Mouse (Mus musculus) CH12.LX (cell line): Measurements from ENCODE around the gene Car15. TPM values are rescaled to one million over a fixed set of nuclear protein-coding genes. Genes with fewer than 3 reads are reported as not detected.

Experiments used
- DNase-seq: peaks from one replicate; pipeline ENCODE4 v3.0.0-alpha.2; 2013; ENCODE audit errors: extremely low read depth
- H3K27ac ChIP-seq: 2 replicates; pipeline ENCODE4 v1.5.1; 2012; ENCODE audit warnings: low read depth, mild to moderate bottlenecking, control low read depth, moderate library complexity; ENCODE audit not compliant: insufficient read depth
- H3K27me3 ChIP-seq: replicated peaks from 2 replicates; pipeline ENCODE3; 2012; ENCODE audit warnings: inconsistent platforms
- H3K36me3 ChIP-seq, 2 experiments: replicated peaks in 1 of 2; 2 replicates each; pipeline versions ENCODE3 to v1.6.1; 2012; ENCODE audit warnings: inconsistent platforms in 1 of 2, low read length in 1 of 2, mild to moderate bottlenecking in 1 of 2, mixed read lengths in 1 of 2, moderate library complexity in 1 of 2; ENCODE audit not compliant: control insufficient read depth in 1 of 2, insufficient read depth in 1 of 2
- H3K4me1 ChIP-seq, 2 experiments: 2 replicates each; pipeline ENCODE4 v1.6.1; 2012; ENCODE audit warnings: inconsistent platforms in 1 of 2, moderate library complexity in 1 of 2; ENCODE audit not compliant: insufficient read depth in 2 of 2, control insufficient read depth in 1 of 2
- H3K4me2 ChIP-seq: 2 replicates; pipeline ENCODE4 v1.6.1; 2012; ENCODE audit warnings: low read depth, mild to moderate bottlenecking, control low read depth; ENCODE audit not compliant: poor library complexity, insufficient read depth, severe bottlenecking
- H3K4me3 ChIP-seq, 3 experiments: fragments of 150-350 bp in 1 of 3; sonication (generic) in 1 of 3; replicated peaks in 1 of 3; 2 replicates each; pipeline versions ENCODE3 to v1.5.1; 2011 to 2012; ENCODE audit warnings: low read depth in 2 of 3, low read length in 2 of 3, mild to moderate bottlenecking in 2 of 3, moderate library complexity in 2 of 3, control low read depth in 1 of 3, improper control_type of control experiment in 1 of 3, inconsistent platforms in 1 of 3, mixed read lengths in 1 of 3; ENCODE audit not compliant: poor library complexity in 1 of 3
- H3K79me2 ChIP-seq: replicated peaks from 2 replicates; pipeline ENCODE4 v1.6.1; 2012; ENCODE audit warnings: mild to moderate bottlenecking, moderate library complexity; ENCODE audit not compliant: control insufficient read depth, poor library complexity, insufficient read depth, severe bottlenecking; ENCODE audit errors: extremely low read depth
- H3K9ac ChIP-seq: 2 replicates; pipeline ENCODE4 v1.6.1; 2012; ENCODE audit warnings: low read depth, mild to moderate bottlenecking, control low read depth, moderate library complexity; ENCODE audit not compliant: insufficient read depth
- H3K9me3 ChIP-seq: replicated peaks from 2 replicates; pipeline ENCODE3; 2012; ENCODE audit warnings: low read length, inconsistent platforms, mixed read lengths
- CHD2 ChIP-seq: IDR thresholded peaks from 2 replicates; pipeline ENCODE4 v1.6.1; 2011; ENCODE audit warnings: low read length, improper control_type of control experiment
- CTCF ChIP-seq, 2 experiments: IDR thresholded peaks in 1 of 2; conservative IDR thresholded peaks in 1 of 2; 2 replicates each; pipeline ENCODE4 v1.5.1; 2011 to 2012; ENCODE audit warnings: low read depth in 2 of 2, low read length in 2 of 2, improper control_type of control experiment in 1 of 2, inconsistent platforms in 1 of 2, mild to moderate bottlenecking in 1 of 2, moderate library complexity in 1 of 2
- E2F4 ChIP-seq: IDR thresholded peaks from 2 replicates; pipeline ENCODE4 v1.6.1; 2011; ENCODE audit warnings: low read depth, low read length, improper control_type of control experiment; ENCODE audit not compliant: insufficient replicate concordance
- EP300 ChIP-seq: IDR thresholded peaks from 2 replicates; pipeline ENCODE4 v1.6.1; 2011; ENCODE audit warnings: low read length, improper control_type of control experiment
- HCFC1 ChIP-seq: IDR thresholded peaks from 2 replicates; pipeline ENCODE4 v1.6.1; 2012; ENCODE audit warnings: low read depth, mild to moderate bottlenecking, inconsistent platforms, low read length, improper control_type of control experiment
- IRF4 ChIP-seq: IDR thresholded peaks from 2 replicates; pipeline ENCODE4 v1.6.1; 2014; ENCODE audit warnings: low read depth, mild to moderate bottlenecking, inconsistent platforms, low read length, improper control_type of control experiment
- JUND ChIP-seq: conservative IDR thresholded peaks from 2 replicates; pipeline ENCODE4 v1.6.1; 2011; ENCODE audit warnings: low read depth, low read length, improper control_type of control experiment
- MAFK ChIP-seq: IDR thresholded peaks from 2 replicates; pipeline ENCODE4 v1.6.1; 2011; ENCODE audit warnings: low read length, improper control_type of control experiment; ENCODE audit not compliant: insufficient replicate concordance
- MAX ChIP-seq: IDR thresholded peaks from 2 replicates; pipeline ENCODE4 v1.6.1; 2011; ENCODE audit warnings: low read length, improper control_type of control experiment
- MYC ChIP-seq: IDR thresholded peaks from 2 replicates; pipeline ENCODE4 v1.6.1; 2011; ENCODE audit warnings: low read depth, mild to moderate bottlenecking, improper control_type of control experiment, low read length
- NRF1 ChIP-seq: IDR thresholded peaks from 2 replicates; pipeline ENCODE4 v1.6.1; 2014; ENCODE audit warnings: low read depth, mild to moderate bottlenecking, inconsistent platforms, low read length, improper control_type of control experiment, moderate library complexity
- PAX5 ChIP-seq: IDR thresholded peaks from 2 replicates; pipeline ENCODE4 v1.6.1; 2012; ENCODE audit warnings: low read length, inconsistent platforms, mixed read lengths
- RAD21 ChIP-seq: IDR thresholded peaks from 2 replicates; pipeline ENCODE4 v1.6.1; 2011; ENCODE audit warnings: low read depth, mild to moderate bottlenecking, low read length, improper control_type of control experiment, moderate library complexity
- TCF12 ChIP-seq: IDR thresholded peaks from 2 replicates; pipeline ENCODE4 v1.6.1; 2014; ENCODE audit warnings: low read depth, mild to moderate bottlenecking, inconsistent platforms, low read length, improper control_type of control experiment
- USF2 ChIP-seq: conservative IDR thresholded peaks from 2 replicates; pipeline ENCODE4 v1.6.1; 2011; ENCODE audit warnings: low read depth, low read length, improper control_type of control experiment
- ZC3H11A ChIP-seq: IDR thresholded peaks from 2 replicates; pipeline ENCODE4 v1.6.1; 2012; ENCODE audit warnings: low read depth, mild to moderate bottlenecking, inconsistent platforms, low read length, improper control_type of control experiment
- dilution Hi-C: fragments of 300-500 bp; cut with MboI; formaldehyde crosslinking; loops from 2 replicates; pipeline ENCODE4 v1.14.3; 2020; ENCODE audit warnings: low sequenced_read_pairs; ENCODE audit not compliant: extremely low pct_unique_long_range_greater_than_20kb, extremely low pct_ligation_motif_present
- in situ Hi-C: fragments of 300-500 bp; cut with MboI; formaldehyde crosslinking; loops from 3 replicates; pipeline ENCODE4 v1.14.3; 2019; ENCODE audit warnings: low sequenced_read_pairs, low pct_ligation_motif_present, low pct_unique_long_range_greater_than_20kb, mixed read lengths
- polyA plus RNA-seq: library from polyadenylated mRNA; unstranded; fragments of >175 nt; gene quantifications from 2 replicates; pipeline ENCODE4 v1.2.1, GENCODE M21; 2012; ENCODE audit warnings: low read depth; ENCODE audit not compliant: insufficient read length
- total RNA-seq, 2 experiments: library from RNA; depleted of rRNA; stranded (reverse); fragments of 300-350 nt in 1 of 2; fragments of >200 nt in 1 of 2; gene quantifications; 2 replicates each; pipeline ENCODE4 v1.2.3; 2012 to 2014

Car15 gene
- total and polyA plus RNA-seq, 3 experiments: 1.5 to 3.9 (median 1.6) TPM

DNA sequence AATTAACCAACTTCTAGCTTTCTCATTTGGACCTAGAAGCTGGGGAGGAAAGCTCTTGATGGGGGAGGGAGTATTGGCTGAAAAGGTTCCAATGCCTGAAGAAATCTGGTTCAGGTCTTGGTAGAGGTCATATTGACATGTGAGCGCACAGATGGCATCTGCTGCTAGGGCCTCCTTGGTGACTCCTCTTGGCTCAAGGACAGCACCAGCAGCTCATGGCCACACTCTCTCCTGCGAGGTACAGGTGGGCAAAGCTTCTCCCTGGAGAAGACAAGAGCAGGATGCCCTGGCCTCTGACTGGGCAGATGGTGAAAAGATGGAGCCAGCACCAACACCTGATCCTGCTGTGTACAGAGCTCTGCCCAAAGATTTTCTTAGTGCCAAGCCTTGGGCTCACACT, 11.7 kb downstream of the Car15 start:
- Histone ChIP-seq H3K27ac (no peak overlapping the region), H3K4me1 (no peaks in the 10 kb centered on the region), H3K4me2 (no peak overlapping the region), H3K4me3 (no peak overlapping the region), H3K36me3 (no peaks in the 10 kb centered on the region), H3K9ac (no peak overlapping the region), H3K9me3 (no peaks in the 10 kb centered on the region), H3K27me3 (peaks cover 6% of the 10 kb centered on the region), H3K79me2 (no peaks in the 10 kb centered on the region)
- TF ChIP-seq MAFK (no peak), MAX (no peak), E2F4 (no peak), MYC (no peak), USF2 (no peak), IRF4 (no peak), PAX5 (no peak)
- no peak for DNase-seq
- in situ Hi-C loops: no loop called here
- dilution Hi-C loops: no loop called here

DNA sequence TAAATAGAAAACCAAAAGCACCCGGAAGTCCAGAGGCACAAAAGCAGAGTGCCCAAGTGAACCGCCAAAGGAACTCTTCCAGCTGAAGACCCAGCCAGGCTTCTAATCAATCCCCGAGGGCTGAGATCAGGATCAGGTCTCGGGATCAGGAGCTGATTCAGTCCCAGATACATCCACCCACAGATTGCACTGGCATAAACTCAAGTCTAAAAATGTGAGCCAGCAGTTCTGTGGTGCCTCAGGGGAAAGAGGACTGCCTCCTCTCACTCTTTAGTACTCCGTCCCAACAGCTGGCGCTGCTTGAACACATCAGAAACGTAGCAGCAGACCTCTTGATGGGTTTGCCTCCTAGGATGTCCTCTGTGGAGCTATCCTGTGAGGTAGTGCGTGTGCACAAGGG, 21.6 kb downstream of the Car15 start:
- dilution Hi-C loops: no loop called here
- TF ChIP-seq CHD2 (no peak), PAX5 (no peak), NRF1 (no peak), CTCF (conservative IDR thresholded peaks at IDR 0.05 in 1 of 2, IDR thresholded peaks at IDR 0.05 in 1 of 2; ENCODE audit: low read depth in 2 of 2, low read length in 2 of 2) (no peak), JUND (no peak), RAD21 (no peak), EP300 (no peak), USF2 (no peak), MAX (no peak), ZC3H11A (no peak), TCF12 (no peak), HCFC1 (no peak)
- TF ChIP-seq, all 38 proteins: peak for 0
- Histone ChIP-seq H3K9ac (no peak overlapping the region), H3K27me3 (peaks cover 40% of the 10 kb centered on the region), H3K4me1 (peaks cover 0 to 6% of the 10 kb centered on the region in 2 experiments; a peak in 1 of 4 replicates), H3K4me3 (no peak overlapping the region), H3K9me3 (peaks cover 3% of the 10 kb centered on the region), H3K4me2 (no peak overlapping the region), H3K27ac (no peak overlapping the region), H3K36me3 (no peaks in the 10 kb centered on the region), H3K79me2 (no peaks in the 10 kb centered on the region)
- no peak for DNase-seq
- in situ Hi-C loops: no loop called here
